Mouse (Mus musculus) thymus, adult 2 months (tissue): Measurements from ENCODE around the gene Tmprss12. TPM values are rescaled to one million over a fixed set of nuclear protein-coding genes. Genes with fewer than 3 reads are reported as not detected.
"Not testable (repeated sequence)": the region's sequence is repeated elsewhere in the genome, so short reads cannot be mapped to it uniquely, and the experiment has no call there.

ENCODE experiments used
- DNase-seq: peaks from one replicate; pipeline ENCODE4 v3.0.0; 2021
- H3K27ac ChIP-seq: fragments of 200-500 bp; 2 replicates; pipeline ENCODE4 v1.5.1; 2012; ENCODE audit warnings: low read length, control low read depth; ENCODE audit not compliant: control insufficient read depth, insufficient read depth
- H3K27me3 ChIP-seq: fragments of 200-500 bp; 2 replicates; pipeline ENCODE4 v1.6.1; 2012; ENCODE audit warnings: mild to moderate bottlenecking, low read length, moderate library complexity, mixed read lengths; ENCODE audit not compliant: control insufficient read depth, insufficient read depth
- H3K36me3 ChIP-seq: fragments of 200-500 bp; 2 replicates; pipeline ENCODE4 v1.6.1; 2012; ENCODE audit warnings: mild to moderate bottlenecking, low read length, moderate library complexity; ENCODE audit not compliant: control insufficient read depth, insufficient read depth
- H3K4me1 ChIP-seq: fragments of 200-500 bp; replicated peaks from 2 replicates; pipeline ENCODE4 v1.6.1; 2012; ENCODE audit warnings: low read length; ENCODE audit not compliant: control insufficient read depth, insufficient read depth
- H3K4me3 ChIP-seq: fragments of 200-500 bp; 2 replicates; pipeline ENCODE4 v1.5.1; 2012; ENCODE audit warnings: mild to moderate bottlenecking, low read length, control low read depth, moderate library complexity; ENCODE audit not compliant: control insufficient read depth, insufficient read depth
- CTCF ChIP-seq: fragments of 200-500 bp; IDR thresholded peaks from 2 replicates; pipeline ENCODE4 v1.5.1; 2012; ENCODE audit warnings: mild to moderate bottlenecking, control low read depth, low read length, moderate library complexity, borderline replicate concordance; ENCODE audit not compliant: control insufficient read depth, poor library complexity, insufficient read depth; ENCODE audit errors: extremely low read depth
- POLR2A ChIP-seq: fragments of 200-500 bp; IDR thresholded peaks from 2 replicates; pipeline ENCODE4 v1.6.1; 2012; ENCODE audit warnings: mild to moderate bottlenecking, low read length, control low read depth, moderate library complexity; ENCODE audit not compliant: control insufficient read depth, poor library complexity, insufficient read depth; ENCODE audit errors: extremely low read depth
- WGBS: fragments of 180-500 bp; shearing (Covaris S2); methylation state at CpG from one replicate; pipeline ENCODE4 v1.1.7; 2018; 5-methylcytosine and 5-hydroxymethylcytosine counted together
- polyA plus RNA-seq: library from polyadenylated mRNA; depleted of rRNA; stranded (reverse); fragments of >200 nt; gene quantifications from 2 replicates; pipeline ENCODE4 v1.2.3, GENCODE M21; 2012

The Tmprss12 gene
- polyA plus RNA-seq, 1 experiment = not detected

DNA sequence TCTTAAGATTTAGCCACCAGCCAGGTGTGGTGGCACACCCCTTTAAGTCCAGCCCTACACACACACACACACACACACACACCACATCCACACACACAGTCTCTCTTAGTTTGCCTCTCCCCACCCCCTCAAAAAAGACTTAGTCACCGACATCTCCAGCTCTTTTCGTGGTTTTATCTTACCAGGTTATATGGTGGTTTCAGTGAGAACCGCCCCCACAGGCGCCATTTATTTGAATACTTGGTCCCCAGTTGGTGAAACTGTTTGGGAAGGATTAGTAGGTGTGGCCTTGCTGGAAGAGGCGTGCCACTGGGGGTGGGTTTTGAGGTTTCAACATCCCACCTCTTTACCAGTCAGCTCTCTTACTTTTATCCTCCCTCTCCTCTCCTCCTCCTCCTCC is 17.2 kb downstream of the Tmprss12 start:
- 74% methylated on average over 5 of the region's 5 CpGs for WGBS

DNA sequence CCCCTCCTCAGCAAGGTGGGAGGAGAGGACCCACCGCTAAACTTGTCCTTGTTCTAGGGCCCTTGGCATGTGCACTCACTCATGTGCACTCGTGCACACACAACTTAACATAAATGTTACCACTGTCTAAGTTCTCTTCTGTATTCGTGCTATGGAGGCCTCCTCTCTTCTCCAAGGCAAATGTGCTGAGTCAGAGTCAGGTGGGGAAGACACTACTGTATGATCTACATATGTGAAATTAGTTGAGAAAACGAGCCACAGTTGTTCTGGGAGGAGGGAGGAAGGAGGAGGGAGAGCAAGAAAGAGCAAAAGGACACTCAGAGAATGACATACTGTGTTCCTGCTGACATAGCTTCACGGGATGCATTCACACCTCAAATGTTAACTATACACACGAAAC is 19.9 kb downstream of the Tmprss12 start:
- peak; percentile 9 for DNase-seq
- Histone ChIP-seq H3K27me3 (no peaks in the 10 kb centered on the region), H3K27ac (no peak overlapping the region), H3K36me3 (no peaks in the 10 kb centered on the region), H3K4me1 (peaks cover 1% of the 10 kb centered on the region; the same call in 1 of the 2 replicates), H3K4me3 (no peak overlapping the region)
- TF ChIP-seq POLR2A = no peak
- TF ChIP-seq CTCF = no peak
- WGBS = 54% methylated on average over 6 of the region's 6 CpGs

More for the DNA sequence above, 17.2 kb downstream of the Tmprss12 start:
- no peak for TF ChIP-seq CTCF
- no peak for TF ChIP-seq POLR2A
- Histone ChIP-seq H3K27me3 (no peaks in the 10 kb centered on the region), H3K27ac (no peak overlapping the region), H3K36me3 (no peaks in the 10 kb centered on the region), H3K4me3 (no peak overlapping the region), H3K4me1 (no peaks in the 10 kb centered on the region)
- no peak for DNase-seq

DNA sequence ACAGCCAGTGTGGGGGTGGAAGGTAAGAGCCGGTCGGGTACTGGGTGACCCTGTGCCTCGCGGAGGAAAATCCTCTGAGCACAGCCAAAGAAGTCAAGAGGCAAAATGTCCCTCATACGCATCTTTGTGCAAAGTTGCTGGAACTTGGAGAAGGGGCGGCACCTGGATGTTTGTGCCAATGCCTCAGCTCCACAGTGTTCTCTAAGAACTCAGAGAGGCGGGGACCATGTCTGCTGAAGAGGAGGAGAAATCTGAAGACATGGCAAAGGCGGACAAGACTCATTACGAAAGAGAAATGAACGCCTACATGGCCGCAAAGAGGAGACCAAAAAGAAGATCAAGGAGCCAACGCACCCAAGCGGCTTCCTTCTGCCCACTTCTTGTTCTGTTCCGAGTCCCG is 20.9 kb downstream of the Tmprss12 start:
- no peak overlapping the region for H3K27ac ChIP-seq
- no peak for DNase-seq
- H3K36me3 ChIP-seq = no peaks in the 10 kb centered on the region
- H3K4me3 ChIP-seq = no peak overlapping the region
- 93% methylated on average over 15 of the region's 15 CpGs for WGBS
- peaks cover 2% of the 10 kb centered on the region; the same call in 1 of the 2 replicates for H3K4me1 ChIP-seq
- TF ChIP-seq POLR2A (no peak), CTCF (no peak)
- no peaks in the 10 kb centered on the region for H3K27me3 ChIP-seq

DNA sequence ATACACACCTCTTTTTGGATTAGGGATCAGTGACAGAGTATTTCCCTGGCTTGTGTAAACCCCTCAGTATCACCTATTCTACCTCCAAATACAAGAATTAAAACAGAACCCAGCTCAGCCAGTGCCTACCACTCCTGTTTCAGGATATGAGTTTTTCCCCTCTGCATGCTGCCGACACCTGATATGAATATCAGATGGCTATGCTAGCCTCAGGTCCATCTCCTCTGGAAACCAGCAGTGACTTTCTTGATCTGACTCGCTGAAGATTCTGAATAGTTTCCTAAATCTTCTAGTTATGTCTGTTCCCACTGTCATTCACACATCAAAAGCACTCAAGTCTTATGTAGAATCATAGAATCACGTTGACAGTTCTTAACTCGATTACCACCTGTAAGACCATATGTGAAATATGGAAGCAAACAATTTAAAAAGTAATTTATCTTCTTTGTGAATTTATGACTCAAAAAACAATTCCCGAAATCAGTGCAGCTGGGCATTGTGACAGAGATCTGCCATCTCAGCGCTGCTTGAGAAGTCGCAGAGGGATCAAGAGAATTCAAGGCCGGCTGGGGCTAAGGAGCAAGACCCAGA is 22.9 kb downstream of the Tmprss12 start:
- no peak for DNase-seq
- H3K4me1 ChIP-seq = peaks cover 2% of the 10 kb centered on the region; the same call in 1 of the 2 replicates
- TF ChIP-seq POLR2A (no peak), CTCF (no peak)
- H3K4me3 ChIP-seq = no peak overlapping the region
- no peaks in the 10 kb centered on the region for H3K36me3 ChIP-seq
- H3K27ac ChIP-seq = peak overlapping the region; percentile 27; the same call in 1 of the 2 replicates
- H3K27me3 ChIP-seq = no peaks in the 10 kb centered on the region
- WGBS = 22% methylated on average over 8 of the region's 8 CpGs

DNA sequence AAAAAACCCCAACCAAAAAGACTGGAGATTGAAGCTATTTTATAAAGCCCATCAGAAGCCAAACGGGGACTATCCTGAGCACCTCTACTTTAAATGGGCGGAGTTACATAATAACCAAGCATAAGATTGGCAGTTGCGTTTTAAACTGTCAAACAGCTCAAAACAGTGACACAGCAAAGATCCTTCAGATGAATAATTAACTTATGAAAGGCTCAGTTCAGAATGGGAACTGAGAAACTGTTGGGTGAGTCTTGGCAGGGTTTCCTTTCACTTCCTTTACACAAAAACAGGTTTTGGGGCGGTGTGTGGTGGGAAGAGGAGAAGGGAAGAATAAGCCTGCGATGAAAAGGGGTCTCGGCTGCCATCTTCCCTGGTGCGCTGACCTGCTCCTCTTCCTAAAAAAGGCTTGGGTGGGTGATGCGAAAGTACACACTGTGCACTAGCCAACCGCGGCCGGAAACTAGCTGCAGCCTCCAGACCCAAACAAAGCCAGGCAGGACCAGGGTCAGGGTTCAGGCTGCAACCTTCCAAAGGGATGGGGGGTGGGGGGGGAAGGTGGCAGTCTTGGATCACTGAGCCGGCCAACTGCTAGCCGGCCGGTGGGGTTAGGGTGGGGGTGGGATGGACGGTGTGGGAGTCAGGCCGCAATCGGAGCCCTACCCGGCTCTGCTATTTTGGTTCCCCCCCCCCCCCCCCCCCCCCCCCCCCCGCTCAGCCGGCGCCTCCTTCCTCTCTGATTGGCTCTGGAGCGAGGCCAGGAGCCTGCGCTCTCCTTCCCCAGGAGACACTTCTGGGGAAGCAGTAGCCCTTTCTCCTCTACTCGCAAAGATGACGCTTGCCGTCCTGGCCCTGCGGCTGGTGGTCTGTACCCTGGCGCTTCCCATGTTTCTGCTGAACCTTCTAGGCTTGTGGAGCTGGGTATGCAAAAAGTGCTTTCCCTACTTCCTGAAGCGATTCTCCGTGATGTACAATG is 23.7 kb downstream of the Tmprss12 start, which contains the start of gene Mettl7a1:
TSS of gene Mettl7a1 (plus strand) at position 122 of the 973 bp plus-strand sequence.
- WGBS = under 1% methylated on average over 21 of the region's 30 CpGs
- TF ChIP-seq POLR2A (no peak), CTCF (no peak)

DNA sequence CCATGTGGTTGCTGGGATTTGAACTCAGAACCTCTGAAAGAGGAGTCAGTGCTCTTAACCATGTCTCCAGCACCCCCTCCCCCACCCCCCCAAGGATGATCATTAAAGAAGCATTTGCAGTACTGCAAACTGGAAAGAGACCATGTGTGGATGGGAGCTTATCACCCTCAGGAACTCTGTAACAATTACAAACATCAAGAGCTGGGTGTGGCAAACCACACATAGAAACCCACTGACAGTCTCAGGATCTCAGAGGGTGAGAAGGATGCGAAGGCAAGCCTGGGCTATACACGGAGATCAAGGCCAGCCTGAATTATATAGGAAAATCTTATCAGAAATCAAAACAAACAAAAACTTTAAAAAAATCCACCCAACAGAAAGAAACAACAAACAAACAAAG is 25.6 kb downstream of the Tmprss12 start:
- 49% methylated on average over 2 of the region's 2 CpGs for WGBS

More for the DNA sequence above, 23.7 kb downstream of the Tmprss12 start, which contains the start of gene Mettl7a1:
- Histone ChIP-seq H3K4me3 (peak within 1 kb of the TSS; percentile 66), H3K4me1 (peaks cover 2% of the 10 kb centered on the region; the same call in 1 of the 2 replicates), H3K27me3 (no peaks in the 10 kb centered on the region), H3K36me3 (no peaks in the 10 kb centered on the region), H3K27ac (peak within 1 kb of the TSS; percentile 66)
- DNase-seq = peak; percentile 58

DNA sequence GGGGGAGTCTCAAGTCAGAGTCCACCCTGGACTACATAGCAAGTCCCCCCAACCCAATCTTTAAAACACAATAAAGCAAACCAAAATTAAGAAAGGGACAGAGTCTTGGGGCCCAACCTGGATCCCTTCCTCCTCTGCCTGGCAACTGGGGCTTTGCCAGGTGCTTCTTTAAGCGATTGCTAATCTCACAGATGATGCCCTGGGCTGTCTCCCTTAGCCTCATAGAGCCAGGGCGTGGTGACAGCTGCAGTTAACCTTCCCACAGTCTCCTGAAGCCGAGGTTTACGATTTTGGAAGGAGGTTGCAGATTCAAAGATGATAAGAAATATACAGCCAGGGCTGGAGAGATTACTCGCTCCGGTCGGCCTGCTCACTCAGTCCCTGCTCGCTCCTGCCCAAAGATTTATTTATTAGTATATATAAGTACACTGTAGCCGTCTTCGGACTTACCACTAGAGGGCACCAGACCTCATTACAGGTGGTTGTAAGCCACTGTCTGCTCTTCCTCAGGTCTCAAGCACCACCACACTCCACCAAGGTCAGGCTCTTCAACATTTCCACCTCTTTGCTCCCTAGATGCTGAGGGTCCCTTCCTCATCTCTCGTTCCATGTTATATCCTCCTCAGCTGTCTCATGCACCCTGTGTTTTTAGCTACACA is 26.9 kb downstream of the Tmprss12 start:
- not testable (repeated sequence) for H3K27me3 ChIP-seq, H3K27ac ChIP-seq, H3K36me3 ChIP-seq, H3K4me3 ChIP-seq, H3K4me1 ChIP-seq
- 18% methylated on average over 11 of the region's 11 CpGs for WGBS
- peak; percentile 31 for DNase-seq

More for the DNA sequence above, 25.6 kb downstream of the Tmprss12 start:
- Histone ChIP-seq H3K4me1 (peaks cover 2% of the 10 kb centered on the region; the same call in 1 of the 2 replicates), H3K27me3 (no peaks in the 10 kb centered on the region), H3K36me3 (no peaks in the 10 kb centered on the region), H3K4me3 (no peak overlapping the region), H3K27ac (no peak overlapping the region)
- DNase-seq = no peak
- TF ChIP-seq POLR2A = no peak
- TF ChIP-seq CTCF = no peak
